Mouse (Mus musculus): ENCODE data around the gene Apof.

The Apof gene

DNA sequence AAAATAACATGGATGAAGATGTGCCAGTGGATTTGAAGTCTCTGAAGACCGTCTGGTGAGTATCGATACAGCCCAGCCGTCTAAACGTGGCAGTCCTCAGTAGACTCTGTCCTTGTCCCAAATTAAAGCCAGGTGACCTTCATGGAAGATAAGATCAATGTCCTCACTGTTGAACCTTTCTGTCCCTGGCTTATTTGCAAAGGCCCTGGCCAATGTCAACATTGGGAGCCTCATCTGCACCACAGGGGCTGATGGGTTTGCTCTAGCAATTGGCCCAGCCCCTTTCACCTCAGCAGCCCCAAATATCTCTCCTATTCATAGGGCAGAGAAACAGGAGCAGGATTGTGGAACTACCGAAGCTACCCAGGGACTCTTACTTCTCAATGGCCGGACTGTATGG is at the start of gene Apof:
Gene Apof, plus strand, starts transcription at position 301 of the 400 bp plus-strand sequence.
- no peak for DNase-seq (ENCODE audit: low read depth)

DNA sequence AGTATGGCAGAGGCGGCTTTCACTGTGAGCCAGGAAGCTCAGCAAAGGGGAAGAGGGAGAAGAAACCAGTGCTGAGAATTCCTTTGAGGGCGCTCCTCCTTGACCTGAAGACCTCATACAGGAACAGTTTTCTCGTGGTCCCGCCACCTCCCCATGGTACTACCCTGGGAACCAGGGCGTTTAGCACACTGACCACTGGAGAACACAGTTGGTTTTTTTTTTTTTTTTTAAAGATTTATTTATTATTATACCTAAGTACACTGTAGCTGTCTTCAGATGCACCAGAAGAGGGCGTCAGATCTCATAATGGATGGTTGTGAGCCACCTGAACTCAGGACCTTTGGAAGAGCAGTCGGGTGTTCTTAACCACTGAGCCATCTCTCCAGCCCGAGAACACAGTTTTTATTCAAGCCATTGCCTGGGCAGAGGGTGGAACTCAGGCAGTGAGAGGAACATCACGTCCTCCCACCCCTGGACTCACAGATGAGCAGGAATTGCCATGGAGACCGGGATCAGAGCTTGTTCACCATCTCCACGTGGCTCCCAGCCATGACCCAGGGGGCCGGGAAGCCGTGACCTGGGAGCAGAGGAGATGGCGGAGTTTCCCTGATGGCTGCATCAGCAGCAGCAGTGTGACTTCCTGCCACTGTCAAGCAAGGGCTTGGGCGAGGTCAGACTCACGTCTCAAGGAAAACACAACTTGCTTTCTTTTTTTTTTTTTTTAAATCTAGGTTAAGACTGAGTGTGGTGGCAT is 46.8 kb upstream of the Apof start:
- peak; percentile 61 for DNase-seq (ENCODE audit: low read depth)

DNA sequence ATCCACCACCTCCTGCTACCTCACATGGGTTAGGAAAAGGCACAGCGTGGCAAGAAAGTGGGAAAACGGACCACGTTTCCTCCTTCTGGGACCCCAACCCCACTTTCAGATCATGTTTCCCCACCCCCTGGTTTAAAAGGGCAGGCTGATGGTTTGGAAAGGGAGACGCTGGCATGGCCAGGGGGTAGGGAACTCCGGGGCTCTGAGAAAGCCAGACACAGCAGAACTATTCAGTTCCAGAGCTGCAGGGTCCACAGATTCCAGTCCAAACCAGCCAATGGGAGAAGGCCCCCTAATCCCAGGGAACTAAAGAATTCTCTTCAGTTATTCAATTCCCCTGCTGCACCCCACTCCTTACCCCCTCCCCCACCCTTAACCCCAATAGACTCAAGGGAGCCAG is 43.4 kb upstream of the Apof start:
- no peak for DNase-seq (ENCODE audit: low read depth)

DNA sequence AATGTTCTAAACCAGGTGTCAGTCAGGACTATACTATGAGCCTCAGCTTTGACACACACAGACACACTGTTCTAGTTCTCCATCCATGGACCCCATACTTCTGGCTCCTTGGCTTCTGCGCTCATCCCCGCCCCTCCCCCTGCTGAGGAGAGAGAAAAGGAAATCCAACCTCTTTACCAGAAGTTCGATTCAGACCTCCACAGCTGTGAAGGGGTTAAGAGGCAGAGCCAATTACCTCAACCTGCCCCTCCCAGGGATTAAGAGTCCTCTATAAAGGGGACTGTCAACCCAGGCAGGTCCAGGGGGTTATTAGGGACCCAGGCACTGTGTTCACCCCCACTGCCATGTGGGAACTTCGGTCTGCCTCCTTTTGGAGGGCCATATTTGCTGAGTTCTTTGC is 42.9 kb upstream of the Apof start, which contains the start of gene Mip:
Gene Mip, plus strand, starts transcription at position 301 of the 400 bp plus-strand sequence.
- no peak for DNase-seq (ENCODE audit: low read depth)

DNA sequence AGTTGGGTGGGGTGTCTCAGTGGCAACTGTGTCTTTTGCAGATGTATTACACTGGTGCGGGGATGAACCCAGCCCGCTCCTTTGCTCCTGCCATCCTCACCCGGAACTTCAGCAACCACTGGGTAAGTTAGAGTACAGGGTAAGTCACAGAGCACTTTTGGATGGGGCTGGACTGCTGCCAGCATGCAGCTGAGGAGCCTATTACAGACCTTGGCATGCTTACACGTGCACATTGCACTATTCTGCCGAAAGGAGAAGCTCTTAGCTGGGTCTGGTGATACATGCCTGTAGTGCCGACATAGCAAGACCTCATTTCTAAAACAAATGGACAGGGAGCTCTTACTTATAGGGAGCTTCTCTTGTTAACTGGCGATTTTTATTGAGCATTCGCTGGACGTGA is 40.9 kb upstream of the Apof start:
- no peak for DNase-seq (ENCODE audit: low read depth)

DNA sequence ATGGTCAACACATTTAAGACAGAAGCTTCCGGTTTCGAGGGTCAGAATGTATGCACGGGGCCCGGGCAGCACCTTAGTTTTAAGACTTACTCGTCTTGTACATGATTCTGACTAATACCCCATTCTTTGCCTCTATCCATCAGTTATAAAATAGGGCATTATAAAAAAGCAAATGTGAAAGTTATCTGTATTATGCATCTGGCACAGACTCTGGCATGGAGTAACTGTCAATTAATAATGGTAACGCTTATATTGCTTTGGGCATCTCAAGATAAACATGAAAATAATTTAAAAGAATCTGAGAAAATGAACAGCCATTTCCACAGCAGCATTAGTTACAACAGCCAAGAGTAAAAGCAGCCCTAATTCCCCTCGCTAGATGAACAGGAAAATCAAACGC is 40.5 kb upstream of the Apof start:
- no peak for DNase-seq (ENCODE audit: low read depth)

DNA sequence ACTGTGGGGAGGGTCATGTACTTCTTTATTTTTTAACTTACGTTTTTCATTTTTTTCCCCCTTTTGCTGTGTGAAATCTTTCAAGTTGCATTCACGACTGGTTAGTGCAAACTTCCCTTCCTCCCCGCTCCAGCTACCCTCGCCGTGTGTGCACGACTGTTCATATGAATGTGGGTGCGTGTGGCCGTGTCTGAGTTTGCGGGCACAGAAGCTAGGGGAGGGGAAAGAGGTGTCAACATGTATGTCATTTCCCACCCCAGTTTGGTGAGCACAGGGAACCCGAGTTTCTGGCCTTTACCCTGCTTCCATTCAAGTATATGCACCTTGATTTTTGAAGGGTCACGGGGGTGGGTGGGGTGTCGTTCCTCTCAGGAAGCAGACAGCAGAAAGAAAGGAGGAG is 37.9 kb upstream of the Apof start:
- peak; percentile 60 for DNase-seq (ENCODE audit: low read depth)

DNA sequence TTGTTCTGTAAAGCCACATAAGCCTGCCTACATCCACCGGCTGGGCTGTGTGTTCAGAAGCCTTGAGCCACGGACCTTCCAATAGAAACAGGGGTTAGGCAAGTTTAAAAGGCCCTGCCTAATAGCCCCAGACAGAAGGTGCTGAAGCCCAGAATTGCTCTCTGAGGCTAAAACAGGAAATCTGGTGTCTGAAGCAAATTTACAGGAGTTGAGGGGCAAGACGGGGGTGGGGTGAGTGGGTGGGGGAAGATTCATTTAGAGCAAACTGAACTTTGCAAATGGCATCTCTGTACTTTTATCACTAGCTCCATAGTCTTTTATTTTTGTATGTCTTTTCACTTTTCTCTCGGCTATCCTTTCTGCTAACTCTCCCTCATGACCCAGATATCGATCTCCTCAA is 37.3 kb upstream of the Apof start:
- no peak for DNase-seq (ENCODE audit: low read depth)

DNA sequence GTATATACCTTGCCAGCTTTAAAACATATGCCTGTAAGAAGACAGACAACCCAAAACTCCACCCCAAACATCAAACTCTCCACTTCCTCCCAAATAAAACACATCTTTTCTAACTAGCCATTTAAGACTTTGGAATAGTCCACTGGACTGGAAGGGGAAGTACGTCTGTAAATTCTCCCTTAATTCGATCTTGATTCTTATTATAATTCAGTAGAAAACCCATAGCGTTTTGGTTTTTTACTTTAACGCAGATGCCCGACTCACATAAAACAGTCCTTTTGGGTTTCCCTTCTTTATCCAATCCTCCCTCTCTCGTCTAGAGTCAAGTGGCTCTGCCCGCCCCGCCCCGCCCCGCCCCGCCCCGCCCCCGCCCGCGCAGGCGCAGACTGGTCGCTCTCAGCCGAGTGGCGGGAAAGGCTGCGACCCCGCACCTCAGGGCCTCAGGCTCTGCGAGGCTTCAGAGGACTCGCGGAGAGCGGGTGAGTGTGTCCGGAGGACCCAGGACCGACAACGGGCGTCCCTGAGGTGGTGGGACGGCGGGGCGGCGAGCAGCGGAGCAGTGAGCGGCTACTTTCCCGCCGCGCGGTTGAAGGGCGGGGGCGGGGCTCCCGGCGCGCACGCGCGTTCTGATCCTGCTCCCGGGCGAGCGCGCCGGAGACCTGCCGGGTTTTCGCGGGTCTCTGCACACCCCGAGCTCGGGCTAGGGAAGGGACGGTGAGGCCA is 36.6 kb upstream of the Apof start, which contains the start of gene Timeless:
Gene Timeless, plus strand, starts transcription at position 369 of the 723 bp plus-strand sequence.
- peak; percentile 94 for DNase-seq (ENCODE audit: low read depth)

DNA sequence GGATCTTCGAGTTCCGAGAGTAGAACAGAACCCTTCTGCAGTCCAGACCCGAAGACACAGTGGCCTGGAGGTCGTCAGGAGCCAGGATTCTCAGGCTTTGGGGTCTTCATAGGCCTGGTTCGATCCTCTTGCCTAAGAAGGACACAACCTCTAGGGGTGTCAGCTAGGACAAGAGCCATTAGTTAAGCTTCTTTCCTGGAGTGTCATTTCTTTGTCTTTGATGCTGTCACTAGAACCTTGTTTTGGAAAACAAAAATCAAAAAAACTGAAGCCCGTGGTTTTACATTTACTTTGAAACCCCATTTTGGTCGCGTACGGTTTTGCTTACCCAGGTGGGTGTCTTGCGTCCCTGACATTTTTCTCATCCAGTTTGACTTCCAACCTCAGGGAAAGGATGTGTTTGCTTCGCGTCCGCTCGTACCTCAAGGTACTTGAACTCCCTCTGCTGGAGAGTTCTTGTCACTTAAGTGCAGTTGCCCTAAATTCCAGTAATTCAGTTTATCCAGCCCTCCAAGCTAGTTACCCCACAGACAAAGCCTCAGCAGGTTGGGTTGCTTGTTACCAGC is 36.0 kb upstream of the Apof start:
- peak; percentile 88 for DNase-seq (ENCODE audit: low read depth)

DNA sequence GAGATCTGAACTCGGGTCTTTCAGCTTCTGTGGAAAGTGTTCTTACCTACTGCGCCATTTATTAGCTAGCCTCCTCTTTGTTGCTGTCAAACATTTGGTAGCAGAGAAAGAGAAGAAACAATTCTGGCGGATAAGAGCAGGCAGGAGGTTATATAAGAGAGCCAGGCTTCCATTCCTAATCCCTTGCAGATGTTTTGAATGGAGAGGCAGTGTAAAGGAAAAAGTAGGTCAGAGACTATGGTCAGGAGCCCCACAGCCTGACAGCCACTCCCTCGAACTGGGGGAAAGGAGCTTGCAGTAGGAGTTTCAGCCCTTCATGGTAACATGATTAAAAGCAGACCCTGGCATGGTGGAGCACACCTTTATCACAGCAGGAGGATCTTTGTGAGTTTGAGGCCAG is 32.1 kb upstream of the Apof start:
- no peak for DNase-seq (ENCODE audit: low read depth)

DNA sequence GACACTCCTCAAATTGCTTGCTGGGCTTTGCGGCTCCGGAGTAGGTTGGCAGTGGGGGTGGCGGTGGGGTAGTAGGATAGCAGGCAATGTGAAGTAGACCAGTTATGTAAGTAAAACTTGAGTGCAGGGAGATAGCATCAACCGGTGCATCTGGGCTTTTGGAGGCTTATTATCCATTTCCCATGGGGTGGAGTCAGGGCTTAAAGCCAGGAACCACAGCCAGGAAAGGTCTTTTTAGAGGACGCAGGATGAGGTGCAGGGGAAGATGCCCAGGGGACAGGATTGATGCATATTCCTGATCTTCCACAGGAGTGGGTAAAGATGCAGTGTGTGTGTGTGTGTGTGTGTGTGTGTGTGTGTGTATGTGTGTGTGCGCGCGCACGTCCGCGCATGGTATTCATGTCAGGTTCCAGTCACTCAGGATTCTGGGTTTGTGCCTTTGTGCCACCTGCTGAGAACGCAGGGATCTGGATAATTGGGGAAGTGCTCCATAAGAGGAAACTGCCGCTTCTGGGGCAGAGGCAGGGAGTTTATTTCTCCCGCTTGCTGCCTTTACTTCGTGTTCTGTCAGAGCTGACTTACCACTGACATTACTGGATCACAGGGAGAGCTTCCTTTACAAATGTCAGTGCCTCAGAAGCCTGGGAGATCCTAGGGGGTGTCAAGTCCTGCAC is 30.5 kb upstream of the Apof start:
- no peak for DNase-seq (ENCODE audit: low read depth)

DNA sequence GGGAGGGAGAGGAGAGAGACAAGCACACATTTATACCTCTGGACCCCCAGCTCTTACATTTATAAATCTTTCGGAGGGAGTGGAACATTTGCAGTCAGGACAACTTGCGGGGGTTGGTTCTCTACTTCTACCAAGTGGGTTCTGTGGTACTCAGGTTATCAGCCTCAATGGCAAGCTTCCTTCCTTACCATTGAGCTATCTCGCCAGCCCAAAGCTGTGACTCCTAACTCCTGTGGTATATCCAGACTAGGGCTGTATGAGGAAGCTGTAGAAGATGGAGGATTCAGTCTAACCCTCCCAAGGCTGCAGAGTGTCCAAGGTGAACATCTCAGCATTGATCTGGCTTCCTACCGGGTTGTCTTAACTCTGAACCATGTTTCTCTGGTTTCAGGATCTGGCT is 29.3 kb upstream of the Apof start:
- DNase-seq (ENCODE audit: low read depth), result no peak

DNA sequence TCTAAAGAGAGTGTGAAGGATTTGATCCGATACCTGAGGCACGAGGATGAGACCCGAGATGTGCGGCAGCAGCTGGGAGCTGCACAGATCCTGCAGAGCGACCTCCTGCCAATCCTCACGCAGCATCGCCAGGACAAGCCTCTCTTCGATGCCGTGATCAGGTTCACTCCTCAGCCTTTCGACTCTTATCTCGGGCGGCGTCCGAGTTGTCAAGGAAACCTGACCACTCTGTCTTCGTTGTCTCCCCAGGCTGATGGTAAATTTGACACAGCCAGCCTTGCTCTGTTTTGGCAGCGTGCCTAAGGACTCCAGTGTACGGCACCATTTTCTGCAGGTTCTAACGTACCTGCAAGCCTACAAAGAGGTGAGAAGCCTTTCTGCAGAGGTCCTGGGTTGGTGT is 28.3 kb upstream of the Apof start:
- no peak for DNase-seq (ENCODE audit: low read depth)

DNA sequence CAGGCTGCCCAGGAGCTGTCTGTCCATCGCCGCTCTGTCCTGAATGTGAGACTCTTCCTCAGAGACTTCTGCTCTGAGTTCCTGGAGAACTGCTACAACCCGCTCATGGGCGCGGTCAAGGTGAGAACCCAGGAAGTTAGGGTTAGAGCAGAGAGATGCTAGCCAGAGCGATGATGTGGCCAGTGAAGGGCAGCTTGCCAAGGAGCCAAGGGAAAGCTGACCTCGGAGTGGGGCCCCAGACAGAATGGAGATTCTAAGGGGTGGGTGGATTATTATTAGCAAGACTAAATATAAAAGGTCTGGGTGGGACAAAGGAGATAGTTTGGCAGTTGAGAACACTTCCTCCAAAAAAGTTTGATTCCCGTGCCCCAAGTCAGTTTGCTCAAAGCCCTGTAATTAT is 25.2 kb upstream of the Apof start:
- DNase-seq (ENCODE audit: low read depth), result no peak

DNA sequence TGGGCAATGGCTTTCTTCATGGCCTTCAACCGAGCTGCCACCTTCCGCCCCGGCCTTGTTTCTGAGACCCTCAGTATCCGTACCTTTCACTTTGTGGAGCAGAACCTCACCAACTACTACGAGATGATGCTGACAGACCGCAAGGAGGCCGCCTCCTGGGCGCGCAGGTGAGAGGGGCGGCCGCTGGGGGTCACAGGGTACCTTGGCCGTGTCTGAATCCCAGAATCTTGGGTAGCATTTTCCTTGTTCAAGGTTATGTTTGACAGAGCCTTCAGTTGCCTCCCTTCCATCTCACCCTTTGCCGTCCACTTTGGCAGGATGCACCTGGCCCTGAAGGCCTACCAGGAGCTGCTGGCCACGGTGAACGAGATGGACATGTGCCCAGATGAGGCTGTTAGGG is 24.4 kb upstream of the Apof start:
- no peak for DNase-seq (ENCODE audit: low read depth)

DNA sequence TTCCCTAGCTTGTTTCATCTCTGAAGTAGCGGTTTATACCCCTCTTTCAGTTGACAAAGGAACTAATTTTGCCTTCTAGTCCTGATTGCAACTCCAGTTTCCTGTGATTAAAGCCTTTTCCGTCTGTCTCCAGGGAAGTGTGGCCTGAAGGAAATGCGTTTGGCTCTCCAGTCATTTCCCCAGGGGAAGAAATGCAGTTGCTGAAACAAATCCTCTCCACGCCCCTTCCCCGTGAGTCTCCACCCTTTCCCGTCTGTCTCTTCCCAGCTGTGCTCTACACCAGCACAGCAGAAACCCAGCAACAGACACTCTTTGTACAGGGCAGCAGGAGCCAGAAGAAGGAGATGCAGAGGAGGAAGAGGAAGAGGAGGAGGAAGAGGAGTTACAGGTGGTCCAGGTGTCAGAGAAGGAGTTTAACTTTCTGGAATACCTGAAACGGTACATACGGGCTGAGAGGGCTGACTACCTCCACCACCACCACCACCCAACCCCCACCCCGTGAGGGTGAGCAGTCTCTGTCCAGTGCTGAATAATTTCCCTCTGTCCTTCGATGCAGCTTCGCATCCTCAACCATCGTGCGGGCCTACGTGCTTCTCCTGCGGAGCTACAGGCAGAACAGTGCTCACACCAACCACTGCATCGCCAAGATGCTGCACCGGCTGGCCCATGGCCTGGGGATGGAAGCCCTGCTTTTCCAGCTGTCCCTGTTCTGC is 21.3 kb upstream of the Apof start:
- DNase-seq (ENCODE audit: low read depth), result no peak

DNA sequence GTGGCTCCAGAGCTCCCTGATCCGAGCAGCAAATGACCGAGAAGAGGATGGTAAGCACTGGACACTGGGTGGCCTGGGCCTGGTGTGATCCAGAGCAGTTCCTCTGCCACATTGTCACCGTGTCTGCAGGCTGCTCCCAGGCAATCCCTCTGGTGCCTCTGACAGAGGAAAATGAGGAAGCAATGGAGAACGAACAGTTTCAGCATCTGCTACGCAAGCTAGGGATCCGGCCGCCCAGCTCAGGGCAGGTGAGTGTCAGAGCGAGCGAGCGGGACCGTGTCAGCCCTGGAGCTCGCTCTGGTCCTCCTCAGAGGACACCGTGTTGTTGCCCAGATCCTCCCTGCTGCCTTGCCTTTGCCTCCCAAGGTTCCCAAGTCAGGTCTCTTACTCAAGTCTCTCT is 17.9 kb upstream of the Apof start:
- DNase-seq (ENCODE audit: low read depth), result no peak

DNA sequence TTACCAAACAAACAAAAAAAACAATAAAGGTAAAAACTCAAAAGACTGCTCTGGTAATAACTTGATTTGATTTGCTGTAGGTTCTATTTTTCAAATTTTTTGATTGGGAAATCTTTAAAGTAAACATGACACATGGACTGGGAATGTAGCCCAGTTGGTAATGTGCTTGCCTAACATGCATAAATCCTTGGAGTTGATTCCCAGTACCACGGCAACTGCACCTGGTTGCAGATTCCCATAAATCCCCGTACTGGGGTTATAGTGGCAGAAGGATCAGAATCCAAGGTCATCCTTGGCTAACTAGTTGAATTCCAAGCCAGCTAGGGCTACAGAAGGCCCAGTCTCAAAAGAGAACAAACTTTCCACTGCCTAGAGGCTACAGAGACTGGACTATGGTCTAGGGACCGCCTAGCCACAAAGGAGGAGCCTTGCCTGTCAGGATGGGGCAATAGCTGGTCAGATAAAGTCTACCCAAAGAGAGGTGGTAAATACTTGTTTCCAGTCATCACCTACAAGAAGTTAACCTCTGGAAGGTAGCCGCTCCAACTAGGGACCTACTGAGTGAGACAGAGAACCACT is 14.7 kb upstream of the Apof start, which contains the start of gene Apon:
Gene Apon, plus strand, starts transcription at position 420 of the 579 bp plus-strand sequence.
- no peak for DNase-seq (ENCODE audit: low read depth)

DNA sequence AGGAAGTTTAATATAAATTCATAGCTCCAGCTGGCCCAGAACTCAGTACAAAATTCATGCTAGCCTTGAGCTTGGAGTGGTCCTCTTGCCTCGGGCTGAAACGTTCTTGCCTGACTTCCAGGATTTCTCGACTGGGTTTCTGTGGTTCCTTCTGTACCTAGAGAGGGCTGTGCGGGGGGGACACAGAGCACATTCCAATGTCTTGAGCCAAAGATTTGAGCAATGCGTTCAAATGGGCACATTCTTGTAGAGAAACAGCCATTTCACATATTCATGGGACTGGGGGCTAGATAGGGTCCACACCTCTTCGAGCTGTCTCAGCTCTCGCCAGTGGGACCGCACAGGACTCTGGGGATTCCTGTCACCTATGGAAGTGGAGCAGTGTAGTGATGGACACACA is 12.5 kb upstream of the Apof start:
- no peak for DNase-seq (ENCODE audit: low read depth)

DNA sequence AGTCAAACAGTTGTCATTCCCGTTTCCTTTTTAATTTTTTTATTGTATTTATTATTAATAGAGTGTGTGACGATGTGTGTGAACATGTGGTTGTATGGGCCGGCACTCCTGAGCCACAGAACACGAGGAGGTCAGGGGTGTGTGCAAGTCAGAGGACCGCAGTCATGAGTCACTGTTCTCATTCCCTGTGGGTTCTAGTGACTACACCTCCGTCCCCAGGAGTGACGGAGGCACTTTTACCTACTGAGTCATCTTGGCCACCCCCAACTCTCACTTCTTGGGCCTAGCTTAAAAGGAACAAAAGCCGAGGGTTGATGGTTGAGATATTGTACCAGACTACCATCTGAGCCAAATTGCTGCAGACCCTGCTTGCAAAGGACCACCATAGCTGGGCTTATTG is 12.1 kb upstream of the Apof start:
- DNase-seq (ENCODE audit: low read depth), result no peak

DNA sequence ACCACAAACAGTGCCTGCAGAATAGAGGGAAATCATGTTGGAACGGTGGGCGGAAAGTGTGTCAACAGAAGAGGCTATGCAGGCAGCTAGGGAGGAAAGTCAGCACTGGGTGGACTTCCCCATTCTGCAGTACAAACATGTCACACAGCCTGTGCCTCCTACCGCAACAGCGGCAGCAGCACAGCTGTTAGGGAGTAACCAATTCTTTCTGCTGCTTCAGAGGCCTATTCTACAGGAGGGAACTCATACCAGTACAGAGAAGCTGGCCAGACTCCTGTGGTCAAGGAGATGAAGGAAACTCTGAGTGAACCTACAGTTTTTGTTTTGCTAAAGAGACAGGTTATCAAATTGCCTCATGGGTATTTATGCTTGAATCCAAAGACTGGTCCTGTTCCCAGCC is 9.5 kb upstream of the Apof start:
- no peak for DNase-seq (ENCODE audit: low read depth)
